Mouse (Mus musculus) intestine, postnatal 0 days (tissue): Measurements from ENCODE around the gene Bcl2l12. TPM values are rescaled to one million over a fixed set of nuclear protein-coding genes. Genes with fewer than 3 reads are reported as not detected.
A peak's percentile ranks its signal among the peaks of the same experiment; 100 is the strongest.

Experiments
- ATAC-seq: fragments of 200-750 bp; cut with Nextera tagmentation; 2 replicates; pipeline ENCODE4 v1.8.0; 2017; ENCODE audit warnings: mild to moderate bottlenecking, moderate TSS enrichment, moderate library complexity
- H3K27ac ChIP-seq: fragments of 300-500 bp; sonication (generic); 2 replicates; pipeline ENCODE4 v1.5.1; 2014; ENCODE audit warnings: mild to moderate bottlenecking, low read depth, low read length, moderate library complexity
- H3K27me3 ChIP-seq: fragments of 300-500 bp; sonication (generic); replicated peaks from 2 replicates; pipeline ENCODE4 v1.6.1; 2014; ENCODE audit warnings: low read length, mixed read lengths; ENCODE audit not compliant: control insufficient read depth, insufficient read depth
- H3K36me3 ChIP-seq: fragments of 300-500 bp; sonication (generic); 2 replicates; pipeline ENCODE4 v1.6.1; 2014; ENCODE audit warnings: mild to moderate bottlenecking, moderate library complexity; ENCODE audit not compliant: control insufficient read depth, insufficient read depth
- H3K4me1 ChIP-seq: fragments of 300-500 bp; sonication (generic); replicated peaks from 2 replicates; pipeline ENCODE4 v1.6.1; 2014; ENCODE audit warnings: antibody characterized with exemption, low read length, mixed read lengths; ENCODE audit not compliant: control insufficient read depth, insufficient read depth
- H3K4me2 ChIP-seq: fragments of 300-500 bp; sonication (generic); replicated peaks from 2 replicates; pipeline ENCODE4 v1.6.1; 2014; ENCODE audit warnings: low read depth, mild to moderate bottlenecking, moderate library complexity
- H3K4me3 ChIP-seq: fragments of 300-500 bp; sonication (generic); 2 replicates; pipeline ENCODE4 v1.5.1; 2014; ENCODE audit warnings: low read depth, low read length
- H3K9ac ChIP-seq: fragments of 300-500 bp; sonication (generic); 2 replicates; pipeline ENCODE4 v1.6.1; 2014; ENCODE audit warnings: mild to moderate bottlenecking, low read depth, low read length
- H3K9me3 ChIP-seq: fragments of 300-500 bp; sonication (generic); 2 replicates; pipeline ENCODE4 v1.6.1; 2016; ENCODE audit warnings: mixed run types; ENCODE audit not compliant: control insufficient read depth
- CTCF ChIP-seq: sonication (generic); IDR thresholded peaks from 2 replicates; pipeline ENCODE4 v1.5.1; 2016; ENCODE audit warnings: low read depth, mild to moderate bottlenecking, control low read depth, antibody characterized with exemption, moderate library complexity
- WGBS: fragments of 180-500 bp; shearing (Covaris S2); extraction: QIAGEN DNeasy Blood & Tissue Kit; methylation state at CpG from one replicate; pipeline ENCODE4 v1.1.7; 2014; 5-methylcytosine and 5-hydroxymethylcytosine counted together
- polyA plus RNA-seq: library from polyadenylated mRNA; unstranded; fragments of >200 nt; fragmentation: Nextera tagmentation; extraction: Ambion mirVana; gene quantifications from 2 replicates; pipeline ENCODE4 v1.2.1, GENCODE M21; 2015

Gene Bcl2l12
- polyA plus RNA-seq, 1 experiment from 2014 or later: 18.3 TPM

DNA sequence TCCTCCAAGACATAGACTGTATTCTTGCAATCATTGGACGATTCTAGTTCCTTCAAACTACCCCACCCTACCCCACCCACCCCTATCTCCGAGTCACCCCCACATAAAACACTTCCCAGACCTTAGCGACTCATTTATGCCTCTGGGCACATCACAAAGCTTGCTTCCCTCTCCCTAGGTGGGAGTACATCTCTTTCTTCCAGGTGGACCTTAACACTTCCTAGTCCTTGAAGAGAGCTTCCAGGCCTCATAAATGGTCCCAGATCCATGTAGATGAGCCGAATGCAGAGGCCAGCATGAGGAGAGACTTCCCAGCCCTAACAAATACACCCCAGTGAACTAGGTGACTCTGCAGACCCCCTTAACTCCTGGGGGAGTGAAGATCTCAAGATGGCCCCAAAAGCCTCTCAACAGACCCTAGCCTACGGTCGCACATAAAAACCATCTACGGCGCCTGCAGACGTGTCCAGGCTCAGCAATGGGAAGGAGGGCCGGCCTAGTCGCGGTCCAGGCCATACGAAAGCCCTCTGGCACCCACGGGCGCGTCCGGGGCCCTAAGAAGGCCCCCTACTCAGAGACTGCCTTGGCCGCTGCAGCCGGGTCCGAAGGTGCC is 16.9 kb upstream of the Bcl2l12 start:
- TF ChIP-seq CTCF: no peak
- 0 out of 2 replicates have a peak, but pooled peaks cover 5% of the 10 kb centered on the region for H3K4me1 ChIP-seq

DNA sequence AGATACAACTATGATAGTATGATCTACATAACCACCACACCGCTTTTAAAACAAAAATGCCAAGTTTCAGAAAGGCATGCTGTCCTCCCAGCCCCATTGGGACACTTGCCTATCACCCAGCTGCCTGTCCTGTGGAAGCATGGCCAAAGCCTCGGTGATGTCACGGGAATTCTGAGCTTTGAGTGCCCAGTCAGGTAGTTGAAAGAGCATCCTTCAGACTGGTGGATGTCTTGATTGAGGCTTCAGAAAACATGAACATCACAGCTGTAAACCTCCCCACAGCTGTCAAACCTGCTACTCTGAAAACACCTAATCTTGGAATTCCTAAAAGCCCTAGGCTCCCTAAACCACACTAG is 15.6 kb upstream of the Bcl2l12 start:
- H3K9me3 ChIP-seq: no peaks in the 10 kb centered on the region
- H3K9ac ChIP-seq: no peak overlapping the region
- H3K27ac ChIP-seq: no peak overlapping the region
- no peaks in the 10 kb centered on the region for H3K27me3 ChIP-seq
- H3K4me2 ChIP-seq: no peak overlapping the region
- 93% methylated on average over 3 of the region's 3 CpGs for WGBS
- H3K4me1 ChIP-seq: 0 out of 2 replicates have a peak, but pooled peaks cover 3% of the 10 kb centered on the region
- ATAC-seq: no peak
- no peak overlapping the region for H3K4me3 ChIP-seq
- TF ChIP-seq CTCF: no peak
- peaks cover 42% of the 10 kb centered on the region for H3K36me3 ChIP-seq

More for the DNA sequence above, 16.9 kb upstream of the Bcl2l12 start:
- Histone ChIP-seq H3K4me3 (peak overlapping the region; percentile 94), H3K36me3 (peaks cover 28% of the 10 kb centered on the region), H3K27ac (peak overlapping the region; percentile 96), H3K9me3 (no peaks in the 10 kb centered on the region), H3K9ac (peak overlapping the region; percentile 96), H3K27me3 (no peaks in the 10 kb centered on the region), H3K4me2 (peak overlapping the region; percentile 85)
- ATAC-seq: no peak
- whole genome bisulfite sequencing: 1% methylated on average over 20 of the region's 20 CpGs

DNA sequence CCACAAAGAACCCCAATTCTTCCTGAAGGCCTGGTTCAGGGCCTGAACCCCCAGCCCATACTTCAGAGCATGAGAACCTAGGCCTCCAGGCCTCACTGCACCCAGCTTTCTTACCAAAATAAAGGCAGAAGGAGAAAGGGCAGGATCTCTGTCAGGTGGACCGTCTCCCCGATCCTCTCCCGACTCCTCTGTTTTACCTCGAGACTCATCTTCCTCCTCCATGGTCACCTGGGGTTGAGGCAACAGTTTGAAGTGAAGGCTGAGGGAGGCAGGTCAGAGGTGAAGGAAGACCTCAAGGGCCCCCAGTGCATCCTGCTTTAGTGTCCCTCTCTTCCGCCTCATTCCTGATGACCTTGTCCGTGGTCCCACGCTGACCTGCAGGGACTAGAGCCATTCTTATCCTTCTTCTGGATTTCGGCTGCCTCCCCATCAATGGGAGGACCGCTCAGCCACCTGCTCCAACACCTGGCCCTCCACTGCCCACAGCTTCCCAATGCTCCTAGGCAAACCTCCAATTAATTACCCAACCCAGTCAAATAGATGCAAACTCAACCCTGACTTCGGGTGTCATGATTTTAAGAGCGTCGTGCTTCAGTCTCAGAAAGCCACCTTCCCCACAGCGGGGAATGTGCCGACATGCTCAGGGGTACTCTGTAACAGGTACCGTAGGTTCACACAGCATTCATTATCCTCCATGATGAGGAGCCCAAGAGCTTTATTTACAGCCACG is 15.0 kb upstream of the Bcl2l12 start:
- Histone ChIP-seq H3K27ac (no peak overlapping the region), H3K4me1 (no peaks in the 10 kb centered on the region), H3K27me3 (no peaks in the 10 kb centered on the region), H3K9me3 (no peaks in the 10 kb centered on the region), H3K9ac (no peak overlapping the region), H3K4me3 (no peak overlapping the region), H3K36me3 (peaks cover 47% of the 10 kb centered on the region), H3K4me2 (no peak overlapping the region)
- no peak for TF ChIP-seq CTCF
- no peak for ATAC-seq
- 94% methylated on average over 16 of the region's 16 CpGs for WGBS

DNA sequence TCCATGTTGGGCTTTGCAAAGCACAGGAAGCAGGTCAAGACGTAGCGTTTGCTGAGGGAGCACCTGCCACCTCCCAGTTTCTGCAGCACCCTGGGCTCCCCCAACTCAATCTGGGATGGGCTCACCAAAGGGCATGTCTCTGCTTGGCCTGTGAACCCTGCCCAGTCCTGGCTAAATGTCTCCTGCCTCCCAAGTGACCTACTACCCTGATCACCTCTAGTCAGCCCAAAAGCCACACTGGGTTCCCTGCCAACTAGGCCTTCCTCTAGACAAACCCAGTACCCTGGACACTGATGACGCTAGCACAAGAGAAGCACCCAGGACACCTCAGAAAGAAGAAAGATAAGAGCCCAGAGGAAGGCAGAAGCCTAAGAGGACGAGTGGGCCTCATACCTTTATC is 14.3 kb upstream of the Bcl2l12 start:
- TF ChIP-seq CTCF: no peak
- no peak overlapping the region for H3K9ac ChIP-seq
- H3K27me3 ChIP-seq: no peaks in the 10 kb centered on the region
- no peak overlapping the region for H3K27ac ChIP-seq
- no peak for ATAC-seq
- peaks cover 54% of the 10 kb centered on the region for H3K36me3 ChIP-seq
- H3K9me3 ChIP-seq: no peaks in the 10 kb centered on the region
- no peak overlapping the region for H3K4me2 ChIP-seq
- no peaks in the 10 kb centered on the region for H3K4me1 ChIP-seq
- 85% methylated on average over 4 of the region's 4 CpGs for WGBS
- no peak overlapping the region for H3K4me3 ChIP-seq

DNA sequence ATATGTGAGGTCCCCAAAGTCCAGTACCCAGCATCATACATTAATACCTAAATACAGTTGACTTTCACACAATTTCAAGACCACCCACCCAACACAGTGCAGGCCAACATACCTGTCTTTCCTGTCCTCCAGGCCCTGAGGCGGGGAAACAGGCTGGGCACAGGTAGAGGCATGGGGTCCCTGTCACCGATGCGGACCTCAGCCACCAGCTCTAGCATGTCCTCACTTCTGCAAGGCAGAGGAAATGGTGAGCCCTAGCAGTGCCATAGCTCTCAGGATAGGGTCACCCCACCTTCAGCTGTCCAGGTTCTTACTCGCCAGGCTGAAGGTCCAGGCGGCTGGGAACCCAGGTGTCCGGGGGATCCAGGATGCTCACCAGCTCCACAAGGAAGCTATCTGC is 13.5 kb upstream of the Bcl2l12 start:
- Histone ChIP-seq H3K27me3 (no peaks in the 10 kb centered on the region), H3K4me3 (no peak overlapping the region), H3K9ac (no peak overlapping the region), H3K36me3 (peaks cover 62% of the 10 kb centered on the region), H3K27ac (no peak overlapping the region), H3K4me2 (no peak overlapping the region), H3K4me1 (no peaks in the 10 kb centered on the region), H3K9me3 (no peaks in the 10 kb centered on the region)
- ATAC-seq: no peak
- WGBS: 95% methylated on average over 6 of the region's 6 CpGs
- no peak for TF ChIP-seq CTCF

DNA sequence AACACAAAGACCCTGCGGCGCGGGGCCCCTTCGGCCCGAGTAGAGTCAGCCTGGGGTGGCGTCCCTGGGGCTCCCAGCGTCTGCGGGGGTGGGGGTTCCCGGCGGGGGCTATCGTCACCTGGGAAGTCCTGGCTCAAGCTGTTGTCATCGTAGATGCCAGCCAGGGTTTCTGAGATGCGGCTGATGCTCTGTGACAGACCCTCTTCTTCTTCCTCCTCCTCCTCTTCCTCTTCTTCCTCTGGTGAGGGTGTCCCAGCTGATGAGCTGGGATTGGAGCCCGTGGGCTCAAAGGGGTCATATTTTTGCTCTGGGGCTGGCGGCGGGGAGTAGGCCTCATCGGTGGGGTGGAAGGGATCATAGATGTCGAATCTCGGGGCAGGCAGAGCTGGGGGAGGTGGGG is 9.9 kb upstream of the Bcl2l12 start:
- peaks cover 93% of the 10 kb centered on the region for H3K36me3 ChIP-seq
- no peak overlapping the region for H3K4me3 ChIP-seq
- no peak overlapping the region for H3K9ac ChIP-seq
- 93% methylated on average over 19 of the region's 19 CpGs for WGBS
- H3K27me3 ChIP-seq: no peaks in the 10 kb centered on the region
- ATAC-seq: no peak
- no peaks in the 10 kb centered on the region for H3K4me1 ChIP-seq
- H3K4me2 ChIP-seq: no peak overlapping the region
- TF ChIP-seq CTCF: no peak
- no peak overlapping the region for H3K27ac ChIP-seq
- H3K9me3 ChIP-seq: no peaks in the 10 kb centered on the region
